In genomic region chr5:64866331-64867050, GRCm38 (mm10) we compare ENCODE assay signal across 8 mouse cellular contexts.
DNase-seq lines count a peak whose midpoint lies in the region; ATAC-seq lines count a peak whose summit lies in the region.
"Had no signal": no experiment of that assay in that cellular context is flagged by ENCODE, and none has a peak within 500 bp of the region (broad histone marks: within the 10 kb centered on the region; RNA-seq: fewer than 3 reads in every experiment).

No protein-coding gene starts in this region.

- ATAC-seq in cerebellum, adult (ENCODE audit: insufficient number of reproducible peaks, low FRiP score, low TSS enrichment), result peak; percentile 64; the same call in 1 of the 2 replicates
- ATAC-seq in forebrain, embryonic 14.5 days, result no peak
- ATAC-seq in megakaryocyte, adult 5-6 weeks (ENCODE audit: poor library complexity, severe bottlenecking), result peak; percentile 25; the same call in 1 of the 2 replicates

- no peak overlapping the region for H3K4me2 ChIP-seq in forebrain, embryonic 14.5 days (ENCODE audit: low read length)
- H3K4me2 ChIP-seq: liver, embryonic 15.5 days had no signal

- no peaks in the 10 kb centered on the region for H3K9me3 ChIP-seq in forebrain, embryonic 14.5 days (replicated peaks; ENCODE audit: control insufficient read depth, low read length)
- H3K9me3 ChIP-seq: liver, embryonic 15.5 days had no signal

- no peaks in the 10 kb centered on the region for H3K36me3 ChIP-seq in forebrain, embryonic 14.5 days (ENCODE audit: control insufficient read depth, insufficient read depth, low read length)
- H3K36me3 ChIP-seq: liver, embryonic 15.5 days had no signal

- DNase-seq in NIH3T3 (ENCODE audit: low read depth), result peak; percentile 94
- DNase-seq in forebrain, embryonic 14.5 days (ENCODE audit: low spot score), result peak; percentile 93
- DNase-seq in heart, postnatal 25 days (ENCODE audit: low spot score), result peak; percentile 51
- DNase-seq in layer of hippocampus, postnatal 10 days (ENCODE audit: low spot score in 2 of 2), result peak; percentile 87 to 88
- DNase-seq in spleen, postnatal 4 days (ENCODE audit: low spot score in 2 of 2), result peak; percentile 69 to 86

- peaks cover 10% of the 10 kb centered on the region for H3K4me1 ChIP-seq in forebrain, embryonic 14.5 days (ENCODE audit: control insufficient read depth, insufficient read depth, low read length)

- intact Hi-C loops in heart, postnatal 25 days (cut with DNase I), result loop anchor here (1.0 to 2.0 kb wide), 2 partner anchors 484 to 578 kb away; no protein-coding TSS in a partner anchor

- no peak overlapping the region for H3K4me3 ChIP-seq in forebrain, embryonic 14.5 days (ENCODE audit: low read depth, low read length)
- H3K4me3 ChIP-seq: liver, embryonic 15.5 days had no signal

- H3K27ac ChIP-seq in forebrain, embryonic 14.5 days (ENCODE audit: low read depth, low read length), result no peak overlapping the region

- WGBS in forebrain, embryonic 14.5 days, result 31% methylated on average over 5 of the region's 5 CpGs

- no peak overlapping the region for H3K9ac ChIP-seq in forebrain, embryonic 14.5 days (ENCODE audit: low read length)
- H3K9ac ChIP-seq: liver, embryonic 15.5 days had no signal

- H3K27me3 ChIP-seq in forebrain, embryonic 14.5 days (replicated peaks; ENCODE audit: control insufficient read depth, insufficient read depth, low read length), result no peaks in the 10 kb centered on the region
- H3K27me3 ChIP-seq: liver, embryonic 15.5 days had no signal
